Comparison of ENCODE assay signal across 15 mouse cellular contexts in the genomic region with DNA sequence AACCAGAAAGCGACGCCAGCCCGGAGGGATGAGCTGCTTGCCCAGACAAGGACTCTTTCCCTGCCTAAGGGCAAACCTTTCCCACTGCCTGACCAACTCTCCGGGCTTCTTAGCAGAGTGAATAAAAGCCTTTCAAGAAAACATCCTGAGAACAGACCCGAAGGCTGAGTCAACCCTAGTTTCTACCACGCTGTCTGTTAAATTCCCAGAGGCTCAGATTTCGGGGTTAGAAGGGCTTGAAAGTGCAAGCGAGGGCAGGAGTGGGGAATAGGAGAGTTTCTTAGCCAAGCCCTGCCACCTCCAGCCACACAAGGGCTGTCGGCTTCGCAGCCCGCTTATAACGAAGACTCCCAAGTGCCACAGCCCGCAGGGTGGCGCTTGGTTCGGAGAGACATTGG. TPM values are rescaled to one million over a fixed set of nuclear protein-coding genes. Genes with fewer than 3 reads are reported as not detected.
DNase-seq lines count a peak whose midpoint lies in the region; TF ChIP-seq lines count a peak whose summit lies in the region.
"Had no signal": no experiment of that assay in that cellular context is flagged by ENCODE, and none has a peak within 500 bp of the region (broad histone marks: within the 10 kb centered on the region; RNA-seq: fewer than 3 reads in every experiment).

No protein-coding gene starts in this region.

- H3K27ac ChIP-seq in left cerebral cortex, adult 2 months: no peak overlapping the region
- H3K27ac ChIP-seq: kidney, embryonic 15.5 days; liver, embryonic 13.5 days had no signal

- no peak for TF ChIP-seq CTCF in left cerebral cortex, adult 2 months (IDR thresholded peaks at IDR 0.05)

- peak; percentile 29 to 31 for DNase-seq in heart, postnatal 10 days
- DNase-seq in heart, adult 9 months (ENCODE audit: low spot score in 2 of 2): no peak
- DNase-seq in ZHBTc4 (ENCODE audit: low read depth, low spot score): peak; percentile 52
- DNase-seq in embryo, embryonic 10.5 days (ENCODE audit: low spot score): peak; percentile 61
- DNase-seq in induced T-regulatory cell, adult 2 months (ENCODE audit: low read depth): peak; percentile 5
- DNase-seq in left cerebral cortex, adult 2 months (ENCODE audit: extremely low spot score in 1 of 2, low spot score in 2 of 2): no peak
- DNase-seq in left cerebral cortex, postnatal 10 days (ENCODE audit: extremely low spot score in 1 of 2, low spot score in 2 of 2): no peak
- DNase-seq: adrenal gland, adult 2 months; heart, adult 11 months; layer of hippocampus, postnatal 36 days; liver, embryonic 13.5 days; lung, postnatal 36 days had no signal

- H3K4me3 ChIP-seq in left cerebral cortex, adult 2 months: no peak overlapping the region
- H3K4me3 ChIP-seq: erythroblast, embryonic 14.5 days; kidney, embryonic 15.5 days; liver, embryonic 13.5 days had no signal

- intact Hi-C loops in heart, postnatal 10 days (cut with DNase I): no loop called here
- intact Hi-C loops in left cerebral cortex, adult 2 months (cut with DNase I): no loop called here
- intact Hi-C loops in left cerebral cortex, postnatal 10 days (cut with DNase I): no loop called here

RNA-seq across cellular contexts. Expression of a gene that starts 4.3 kb away (rescaled TPM):
- not detected for total RNA-seq in heart, postnatal 10 days (2021)
- total RNA-seq in left cerebral cortex, adult 2 months (2021): not detected
- total RNA-seq in left cerebral cortex, postnatal 10 days (2021): not detected
- total RNA-seq: heart, postnatal 25 days; layer of hippocampus, postnatal 36 days had no signal

RNA-seq across cellular contexts. Expression of a gene that starts 36.1 kb away (rescaled TPM):
- 100 to 1,000 TPM; 202 to 225 TPM for total RNA-seq in heart, postnatal 10 days (2021)
- total RNA-seq in left cerebral cortex, adult 2 months (2021): 100 to 1,000 TPM; 146 to 152 TPM
- total RNA-seq in left cerebral cortex, postnatal 10 days (2021): 100 to 1,000 TPM; 202 to 219 TPM

RNA-seq across cellular contexts. Expression of a gene that starts 51.9 kb away (rescaled TPM):
- total RNA-seq in heart, postnatal 10 days (2021): 1 to 10 TPM; 6.1 to 7.3 TPM
- 1 to 10 TPM; 1.9 to 2.6 TPM for total RNA-seq in left cerebral cortex, adult 2 months (2021)
- total RNA-seq in left cerebral cortex, postnatal 10 days (2021): 1 to 10 TPM; 5.8 to 7.0 TPM

Comparison
In these comparisons a context has a peak if more than half of its experiments do, and no peak if none do; other contexts are left out.
1. DNase-seq: peak in heart, postnatal 10 days (2 of 2), ZHBTc4 (single experiment), embryo, embryonic 10.5 days (single experiment) and induced T-regulatory cell, adult 2 months (single experiment); none in heart, adult 9 months (0 of 2), left cerebral cortex, adult 2 months (0 of 2) and left cerebral cortex, postnatal 10 days (0 of 2).